Mouse (Mus musculus): ENCODE data around the gene Tcp10c.
"Not testable (repeated sequence)": the region's sequence is repeated elsewhere in the genome, so short reads cannot be mapped to it uniquely, and the experiment has no call there.

Tcp10c gene

GRCm38 (mm10) chr17:13391020-13391419 lies 36.6 kb downstream of the Tcp10c start:
- DNase-seq (ENCODE audit: low read depth, low spot score): not testable (repeated sequence)

DNA sequence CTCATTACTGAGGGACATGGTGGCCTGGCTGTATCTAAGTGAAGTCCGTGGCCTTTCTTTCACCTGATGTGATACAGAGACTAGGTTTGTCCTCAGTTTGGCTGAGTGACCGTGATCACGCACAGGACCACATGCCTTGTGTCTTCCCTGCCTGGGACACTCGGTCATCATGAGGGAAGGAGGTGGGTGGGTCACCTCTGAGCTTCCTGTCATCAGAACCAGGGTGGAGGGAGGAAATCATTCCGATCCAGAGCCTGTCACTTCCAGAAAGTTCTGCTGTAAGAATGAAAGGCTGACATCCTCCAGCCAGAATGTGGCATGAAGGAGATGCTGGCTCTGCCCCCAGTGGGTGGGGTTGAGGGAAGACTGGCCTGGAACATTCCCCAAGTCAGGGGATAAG lies 45.6 kb downstream of the Tcp10c start:
- DNase-seq (ENCODE audit: low read depth, low spot score): not testable (repeated sequence)

DNA sequence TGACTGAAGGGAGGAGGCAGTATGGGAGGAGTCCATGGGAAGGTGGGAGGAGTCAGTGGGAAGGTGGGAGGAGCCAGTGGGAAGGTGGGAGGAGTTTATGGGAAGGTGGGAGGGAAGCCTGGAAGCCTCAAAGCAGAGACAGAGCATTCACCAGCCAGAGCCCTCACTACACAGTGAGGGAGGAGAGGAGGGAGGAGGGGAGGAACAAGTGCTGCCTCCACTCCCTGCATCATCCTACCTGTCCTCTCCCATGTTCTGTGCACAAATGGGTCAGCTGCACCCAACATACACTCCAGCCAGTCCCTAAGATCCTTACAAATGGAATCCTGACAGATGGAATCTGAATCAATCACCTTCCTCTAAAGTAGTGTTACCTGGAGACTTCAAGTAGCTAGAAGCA lies 47.7 kb downstream of the Tcp10c start:
- not testable (repeated sequence) for DNase-seq (ENCODE audit: low read depth, low spot score)

- DNase-seq (ENCODE audit: low read depth, low spot score): peak; percentile 53
These were observed 49.3 kb downstream of the Tcp10c start for GRCm38 (mm10) chr17:13403527-13404131.

DNA sequence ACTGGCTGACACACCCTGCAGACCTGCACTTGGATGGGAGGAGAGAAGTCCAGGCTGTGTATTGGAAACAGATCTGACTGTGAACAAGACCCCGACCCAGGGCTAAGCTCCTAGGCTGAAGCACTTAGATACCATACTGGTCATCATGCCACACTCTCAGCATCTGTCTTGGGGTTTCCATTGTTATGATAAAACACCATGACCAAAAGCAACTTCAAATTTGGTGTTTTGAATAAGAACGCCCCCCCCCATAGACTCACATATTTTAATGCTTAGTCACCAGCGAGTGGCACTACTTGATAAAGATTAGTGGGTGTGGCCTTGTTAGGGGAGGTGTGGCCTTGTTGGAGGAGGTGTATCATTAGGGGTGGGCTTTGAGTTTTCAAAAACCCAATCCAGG lies 51.7 kb downstream of the Tcp10c start:
- DNase-seq (ENCODE audit: low read depth, low spot score): not testable (repeated sequence)

- DNase-seq (ENCODE audit: low read depth, low spot score): not testable (repeated sequence)
These were observed 52.3 kb downstream of the Tcp10c start for GRCm38 (mm10) chr17:13406701-13407100.

DNA sequence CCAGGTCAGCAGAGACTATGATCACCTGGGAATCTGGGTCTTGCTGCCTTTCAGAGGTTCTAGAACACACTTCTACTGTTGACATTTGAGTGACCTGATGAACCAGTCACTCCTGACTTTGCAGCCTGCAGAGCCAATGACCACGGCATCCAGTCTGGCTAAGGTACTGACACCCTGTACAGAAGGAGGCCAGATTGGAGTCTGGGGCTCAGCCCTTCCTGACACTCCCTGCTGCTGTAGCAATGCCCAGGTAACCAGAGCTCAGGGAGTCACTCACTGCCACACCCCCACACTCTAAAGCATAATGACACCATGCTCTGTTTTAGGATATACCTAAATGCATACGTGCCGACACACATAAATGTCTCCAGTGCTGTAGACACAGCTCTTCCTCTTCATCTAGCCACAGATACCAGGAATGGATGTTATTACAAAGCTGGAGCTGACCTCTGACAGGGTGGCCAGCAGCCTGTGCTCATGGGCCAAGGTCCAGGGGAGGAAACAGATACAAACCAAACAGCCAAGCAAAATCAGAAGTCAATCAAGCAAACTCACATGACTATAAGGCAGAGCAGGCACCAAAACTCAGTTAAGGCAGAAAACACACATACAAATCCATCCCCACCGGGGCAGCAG lies 53.4 kb downstream of the Tcp10c start:
- not testable (repeated sequence) for DNase-seq (ENCODE audit: low read depth, low spot score)

GRCm38 (mm10) chr17:13408257-13408633 lies 53.9 kb downstream of the Tcp10c start:
- not testable (repeated sequence) for DNase-seq (ENCODE audit: low read depth, low spot score)

DNA sequence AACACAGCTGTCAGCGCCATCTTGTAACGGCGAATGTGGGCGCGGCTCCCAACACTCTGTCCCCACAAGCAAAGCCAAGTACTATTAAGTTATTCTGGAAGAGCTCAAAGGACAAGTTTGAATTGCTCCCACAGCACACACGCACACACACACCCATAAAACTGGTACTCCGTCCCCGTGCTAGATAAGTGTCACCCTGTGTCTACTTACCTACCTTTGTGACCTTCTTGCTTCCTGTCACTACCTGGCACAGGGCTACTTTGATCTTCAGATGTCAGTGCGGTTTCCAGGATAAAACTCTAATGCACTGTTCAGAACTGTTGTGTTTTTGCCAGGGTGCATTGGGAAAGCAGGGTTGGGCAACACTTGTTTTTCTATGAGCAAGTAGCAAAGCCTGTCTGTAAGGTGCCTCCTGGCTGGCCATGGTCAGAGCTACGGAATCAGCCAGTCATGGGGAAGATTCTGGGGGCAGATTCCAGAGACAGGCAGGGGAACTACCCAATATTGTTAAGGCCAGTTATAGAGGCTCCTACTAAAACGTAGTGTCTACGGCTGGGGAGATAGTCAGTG lies 66.7 kb downstream of the Tcp10c start:
- DNase-seq (ENCODE audit: low read depth, low spot score): not testable (repeated sequence)

- not testable (repeated sequence) for DNase-seq (ENCODE audit: low read depth, low spot score)
These were observed 68.3 kb downstream of the Tcp10c start for GRCm38 (mm10) chr17:13422638-13423037.

- peak; percentile 3 for DNase-seq (ENCODE audit: low read depth, low spot score)
These were observed 69.1 kb downstream of the Tcp10c start for GRCm38 (mm10) chr17:13423373-13424024.

GRCm38 (mm10) chr17:13424321-13424720 lies 69.9 kb downstream of the Tcp10c start:
- DNase-seq (ENCODE audit: low read depth, low spot score): not testable (repeated sequence)

DNA sequence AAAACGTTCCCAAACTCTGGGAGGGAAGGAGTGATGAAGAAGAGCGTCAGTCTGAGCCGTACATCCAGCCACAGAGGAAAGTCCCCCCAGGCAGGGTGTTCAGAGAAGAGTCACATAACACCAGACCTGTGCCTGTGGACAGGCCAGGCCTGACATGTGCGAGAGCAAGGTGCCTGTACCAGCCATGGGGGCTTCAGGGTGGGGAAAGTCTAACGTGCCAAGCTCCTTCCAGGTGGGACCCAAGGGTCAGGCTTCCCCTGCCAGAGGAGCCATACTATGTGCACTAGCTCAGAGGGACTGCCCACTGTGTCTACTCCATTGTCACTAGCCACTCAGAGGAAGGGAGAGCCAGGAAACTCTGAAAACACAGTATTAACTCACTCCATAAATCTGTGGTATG lies 71.3 kb downstream of the Tcp10c start:
- not testable (repeated sequence) for DNase-seq (ENCODE audit: low read depth, low spot score)

DNA sequence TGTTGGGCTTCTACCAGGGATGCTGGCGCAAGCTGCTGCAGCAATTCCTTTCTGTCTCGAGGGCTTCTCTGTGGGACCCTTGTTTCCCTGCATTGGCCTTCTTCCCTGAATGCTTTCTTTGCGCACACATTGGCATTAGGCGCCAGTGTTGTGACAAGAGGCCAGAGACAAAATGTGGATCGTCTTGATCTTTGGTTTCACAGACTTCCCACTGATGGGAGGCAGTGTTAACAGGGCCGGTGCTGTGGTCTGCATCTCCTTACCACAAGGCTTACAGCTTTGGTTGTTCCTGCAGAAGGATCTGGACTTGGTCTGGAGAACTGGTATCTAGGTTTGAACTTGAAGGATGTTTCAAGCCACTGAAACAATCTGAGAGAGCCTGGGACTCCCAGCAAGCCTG lies 72.1 kb downstream of the Tcp10c start:
- DNase-seq (ENCODE audit: low read depth, low spot score): not testable (repeated sequence)

All from 3T3-L1 (cell line).